Mouse (Mus musculus): Measurements from ENCODE around the gene Zmiz2. TPM values are rescaled to one million over a fixed set of nuclear protein-coding genes. Genes with fewer than 3 reads are reported as not detected.

Zmiz2 gene
- polyA plus RNA-seq, 2 experiments = 3.9 to 7.3 TPM

DNA sequence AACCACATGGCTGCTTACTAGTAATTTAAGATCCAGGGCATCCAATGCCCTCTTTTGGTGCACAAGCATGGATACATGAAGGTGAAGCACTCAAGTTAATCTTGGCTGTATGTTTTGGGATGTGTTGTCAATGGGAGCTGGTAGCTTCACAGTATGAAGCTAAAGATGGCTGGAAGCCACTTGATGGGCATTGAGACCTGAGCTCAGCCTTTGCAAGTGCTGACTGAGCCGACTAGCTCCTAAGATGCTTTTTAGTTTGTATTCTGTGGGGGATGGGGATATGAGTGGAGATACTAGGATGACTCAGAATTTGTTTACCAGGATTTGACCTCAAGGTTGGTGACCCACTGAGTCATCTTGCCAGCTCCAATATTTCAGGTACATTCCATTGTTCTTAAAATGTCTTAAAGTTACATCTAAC lies 31.4 kb downstream of the Zmiz2 start:
- 15% methylated on average over 1 of the region's 1 CpGs for WGBS (ENCODE audit: insufficient replicate concordance)
- no peak overlapping the region for H3K4me3 ChIP-seq (ENCODE audit: insufficient read depth in 1 of 2, low read depth in 2 of 2, low read length in 2 of 2)
- DNase-seq (ENCODE audit: low read depth in 3 of 3, low spot score in 3 of 3) = no peak
- TF ChIP-seq CTCF (IDR thresholded peaks at IDR 0.05; ENCODE audit: low read depth) (no peak), EP300 (IDR thresholded peaks at IDR 0.05; ENCODE audit: low read depth) (no peak)
- no peak overlapping the region for H3K4me2 ChIP-seq (ENCODE audit: low read depth)
- H3K9ac ChIP-seq (replicated peaks) = no peak overlapping the region
- H3K36me3 ChIP-seq (replicated peaks; ENCODE audit: control insufficient read depth, insufficient read depth, low read depth) = peaks cover 61% of the 10 kb centered on the region
- no peak overlapping the region for H3K27ac ChIP-seq
- H3K27me3 ChIP-seq (ENCODE audit: control insufficient read depth, insufficient read depth, low read length) = no peaks in the 10 kb centered on the region
- peaks cover 4 to 8% of the 10 kb centered on the region in 2 experiments; a peak in 3 of 4 replicates for H3K4me1 ChIP-seq (replicated peaks; ENCODE audit: control insufficient read depth in 2 of 2, insufficient read depth in 2 of 2, low read length in 1 of 2)
- ATAC-seq (ENCODE audit: insufficient read depth) = no peak
- H3K9me3 ChIP-seq (ENCODE audit: control insufficient read depth, low read length) = no peaks in the 10 kb centered on the region

DNA sequence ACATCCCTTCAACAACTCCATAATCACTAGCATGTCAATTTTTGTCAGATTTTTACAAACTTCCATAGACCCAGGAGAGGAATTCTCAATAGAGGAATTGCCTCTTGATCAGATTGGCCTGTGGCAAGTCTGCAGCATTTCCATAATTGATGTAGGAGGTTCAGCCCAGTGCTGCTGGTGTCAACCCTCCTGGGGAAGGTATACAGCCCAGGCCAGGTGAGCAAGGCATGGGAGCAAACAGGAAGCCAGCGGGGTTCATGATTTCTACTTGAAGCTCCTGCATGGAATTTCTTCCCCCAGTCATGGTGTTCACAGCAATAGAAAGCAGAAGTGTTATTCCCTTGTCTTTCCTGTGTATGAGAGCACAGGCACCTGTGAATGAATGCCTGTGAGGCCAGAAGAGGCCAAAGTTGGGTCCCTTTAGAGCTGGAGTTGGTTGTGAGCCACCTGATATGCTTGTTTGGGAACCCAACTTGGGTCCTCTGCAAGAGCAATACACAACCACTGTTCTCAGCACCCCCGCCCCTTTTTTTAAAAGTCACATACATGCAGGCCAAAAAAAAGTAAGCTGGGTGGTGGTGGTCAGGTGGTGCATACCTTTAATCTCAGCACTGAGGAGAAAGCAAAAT lies 32.0 kb downstream of the Zmiz2 start:
- ATAC-seq (ENCODE audit: insufficient read depth) = no peak
- no peaks in the 10 kb centered on the region for H3K9me3 ChIP-seq (ENCODE audit: control insufficient read depth, low read length)
- no peak overlapping the region for H3K4me3 ChIP-seq (ENCODE audit: insufficient read depth in 1 of 2, low read depth in 2 of 2, low read length in 2 of 2)
- H3K27me3 ChIP-seq (ENCODE audit: control insufficient read depth, insufficient read depth, low read length) = no peaks in the 10 kb centered on the region
- no peak overlapping the region for H3K9ac ChIP-seq (replicated peaks)
- H3K4me1 ChIP-seq (replicated peaks; ENCODE audit: control insufficient read depth in 2 of 2, insufficient read depth in 2 of 2, low read length in 1 of 2) = peaks cover 4 to 8% of the 10 kb centered on the region in 2 experiments; a peak in 3 of 4 replicates
- peaks cover 64% of the 10 kb centered on the region for H3K36me3 ChIP-seq (replicated peaks; ENCODE audit: control insufficient read depth, insufficient read depth, low read depth)
- 64% methylated on average over 2 of the region's 2 CpGs for whole genome bisulfite sequencing (ENCODE audit: insufficient replicate concordance)
- DNase-seq (ENCODE audit: low read depth in 3 of 3, low spot score in 3 of 3) = no peak
- H3K4me2 ChIP-seq (ENCODE audit: low read depth) = no peak overlapping the region
- no peak for TF ChIP-seq EP300 (IDR thresholded peaks at IDR 0.05; ENCODE audit: low read depth)
- no peak for TF ChIP-seq CTCF (IDR thresholded peaks at IDR 0.05; ENCODE audit: low read depth)
- H3K27ac ChIP-seq = no peak overlapping the region

DNA sequence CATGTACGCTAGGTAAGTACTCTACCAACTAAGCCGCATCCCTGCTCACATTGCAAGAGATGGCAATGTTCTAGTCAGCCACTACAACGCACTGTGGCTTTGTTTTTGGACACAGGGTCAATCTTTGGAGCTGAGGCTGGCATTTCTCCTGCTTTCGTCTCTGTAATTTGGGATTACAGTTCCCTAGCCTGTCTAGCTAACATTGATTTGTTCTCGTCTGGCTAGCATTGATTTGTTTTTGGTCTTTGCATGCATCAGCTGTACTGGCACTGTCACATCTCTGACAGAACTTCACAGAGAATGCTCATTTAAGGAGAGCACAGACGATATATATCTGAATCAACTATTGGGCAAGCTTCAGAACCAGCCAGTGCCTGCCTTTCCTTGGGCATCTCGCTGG lies 41.3 kb downstream of the Zmiz2 start:
- H3K4me1 ChIP-seq (replicated peaks; ENCODE audit: control insufficient read depth in 2 of 2, insufficient read depth in 2 of 2, low read length in 1 of 2) = no peaks in the 10 kb centered on the region
- H3K36me3 ChIP-seq (replicated peaks; ENCODE audit: control insufficient read depth, insufficient read depth, low read depth) = peaks cover 91% of the 10 kb centered on the region
- H3K27ac ChIP-seq = no peak overlapping the region
- no peak overlapping the region for H3K4me2 ChIP-seq (ENCODE audit: low read depth)
- H3K4me3 ChIP-seq (ENCODE audit: insufficient read depth in 1 of 2, low read depth in 2 of 2, low read length in 2 of 2) = no peak overlapping the region
- H3K9me3 ChIP-seq (ENCODE audit: control insufficient read depth, low read length) = no peaks in the 10 kb centered on the region
- TF ChIP-seq EP300 (IDR thresholded peaks at IDR 0.05; ENCODE audit: low read depth) = no peak
- no peak for TF ChIP-seq CTCF (IDR thresholded peaks at IDR 0.05; ENCODE audit: low read depth)
- H3K9ac ChIP-seq (replicated peaks) = no peak overlapping the region
- no peaks in the 10 kb centered on the region for H3K27me3 ChIP-seq (ENCODE audit: control insufficient read depth, insufficient read depth, low read length)
- DNase-seq (ENCODE audit: low read depth in 3 of 3, low spot score in 3 of 3) = no peak
- ATAC-seq (ENCODE audit: insufficient read depth) = no peak
- 87% methylated on average over 7 of the region's 7 CpGs for WGBS (ENCODE audit: insufficient replicate concordance)

DNA sequence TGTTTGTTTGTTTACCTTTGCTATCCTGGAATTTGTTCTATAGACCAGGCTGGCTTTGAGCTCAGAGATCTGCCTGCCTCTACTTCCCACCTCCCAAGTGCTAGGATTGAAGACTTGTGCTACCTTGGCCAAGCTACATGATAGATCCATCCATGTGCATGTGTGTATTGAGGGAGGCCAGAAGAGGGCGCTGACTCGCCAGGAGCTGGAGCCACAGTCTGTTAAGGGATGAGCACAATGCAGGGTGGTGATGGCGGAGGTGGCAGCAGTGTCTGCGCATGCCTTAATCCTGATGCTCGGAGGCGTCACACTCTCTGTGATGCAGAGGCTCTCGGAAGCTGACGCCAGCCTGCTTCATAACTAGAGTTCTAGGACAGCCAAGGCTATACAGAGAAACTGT lies 47.6 kb downstream of the Zmiz2 start:
- 67% methylated on average over 8 of the region's 8 CpGs for WGBS (ENCODE audit: insufficient replicate concordance)
- no peak overlapping the region for H3K4me3 ChIP-seq (ENCODE audit: insufficient read depth in 1 of 2, low read depth in 2 of 2, low read length in 2 of 2)
- H3K4me1 ChIP-seq (replicated peaks; ENCODE audit: control insufficient read depth in 2 of 2, insufficient read depth in 2 of 2, low read length in 1 of 2) = no peaks in the 10 kb centered on the region
- no peak overlapping the region for H3K4me2 ChIP-seq (ENCODE audit: low read depth)
- DNase-seq (ENCODE audit: low read depth in 3 of 3, low spot score in 3 of 3) (peak in 1 of 3 experiments; percentile 32), ATAC-seq (ENCODE audit: insufficient read depth) (peak; percentile 68)
- peaks cover 79% of the 10 kb centered on the region for H3K36me3 ChIP-seq (replicated peaks; ENCODE audit: control insufficient read depth, insufficient read depth, low read depth)
- H3K9me3 ChIP-seq (ENCODE audit: control insufficient read depth, low read length) = no peaks in the 10 kb centered on the region
- H3K27ac ChIP-seq = no peak overlapping the region
- TF ChIP-seq EP300 (IDR thresholded peaks at IDR 0.05; ENCODE audit: low read depth) = no peak
- peak; percentile 93 for TF ChIP-seq CTCF (IDR thresholded peaks at IDR 0.05; ENCODE audit: low read depth)
- H3K27me3 ChIP-seq (ENCODE audit: control insufficient read depth, insufficient read depth, low read length) = no peaks in the 10 kb centered on the region
- no peak overlapping the region for H3K9ac ChIP-seq (replicated peaks)

DNA sequence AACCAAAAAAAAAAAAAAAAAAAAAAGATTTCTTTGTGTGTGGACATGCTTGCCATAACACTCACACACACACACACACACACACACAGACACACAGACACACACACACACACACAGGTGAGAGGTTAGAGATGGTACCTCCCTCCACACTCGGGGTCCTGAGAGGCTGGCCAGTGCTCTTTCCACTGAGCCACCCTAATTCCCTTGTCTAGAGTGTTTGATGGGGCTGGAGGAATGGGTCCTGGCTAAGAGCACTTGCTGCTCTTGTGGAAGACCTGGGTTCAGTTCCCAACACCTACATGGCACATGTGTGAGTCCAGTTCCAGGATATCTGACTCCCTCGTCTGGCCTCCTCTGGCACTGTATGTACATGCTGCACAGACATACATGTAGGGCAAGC lies 48.8 kb downstream of the Zmiz2 start:
- ATAC-seq (ENCODE audit: insufficient read depth) = no peak
- Histone ChIP-seq H3K4me3 (ENCODE audit: insufficient read depth in 1 of 2, low read depth in 2 of 2, low read length in 2 of 2) (no peak overlapping the region), H3K36me3 (replicated peaks; ENCODE audit: control insufficient read depth, insufficient read depth, low read depth) (peaks cover 68% of the 10 kb centered on the region), H3K4me1 (replicated peaks; ENCODE audit: control insufficient read depth in 2 of 2, insufficient read depth in 2 of 2, low read length in 1 of 2) (peaks cover 0 to 2% of the 10 kb centered on the region in 2 experiments; a peak in 2 of 4 replicates), H3K4me2 (ENCODE audit: low read depth) (no peak overlapping the region), H3K9ac (replicated peaks) (no peak overlapping the region), H3K27me3 (ENCODE audit: control insufficient read depth, insufficient read depth, low read length) (no peaks in the 10 kb centered on the region), H3K9me3 (ENCODE audit: control insufficient read depth, low read length) (no peaks in the 10 kb centered on the region), H3K27ac (no peak overlapping the region)
- no peak for DNase-seq (ENCODE audit: low read depth in 3 of 3, low spot score in 3 of 3)
- WGBS (ENCODE audit: insufficient replicate concordance) = 88% methylated on average over 2 of the region's 2 CpGs
- TF ChIP-seq EP300 (IDR thresholded peaks at IDR 0.05; ENCODE audit: low read depth) = no peak
- no peak for TF ChIP-seq CTCF (IDR thresholded peaks at IDR 0.05; ENCODE audit: low read depth)
